Mouse (Mus musculus) forebrain, embryonic 12.5 days (tissue): ENCODE data around the gene Elovl7. TPM values are rescaled to one million over a fixed set of nuclear protein-coding genes. Genes with fewer than 3 reads are reported as not detected.

Source experiments
- ATAC-seq: fragments of 200-750 bp; cut with Nextera tagmentation; 2 replicates; pipeline ENCODE4 v1.8.0; 2017; ENCODE audit warnings: moderate TSS enrichment; ENCODE audit not compliant: low FRiP score
- H3K27ac ChIP-seq: fragments of 300-500 bp; sonication (generic); 2 replicates; pipeline ENCODE4 v1.5.1; 2016; ENCODE audit warnings: mild to moderate bottlenecking
- H3K27me3 ChIP-seq: fragments of 300-500 bp; sonication (generic); 2 replicates; pipeline ENCODE4 v1.6.1; 2016; ENCODE audit warnings: mild to moderate bottlenecking
- H3K36me3 ChIP-seq: fragments of 300-500 bp; sonication (generic); replicated peaks from 2 replicates; pipeline ENCODE4 v1.6.1; 2016; ENCODE audit warnings: mild to moderate bottlenecking
- H3K4me1 ChIP-seq: fragments of 300-500 bp; sonication (generic); 2 replicates; pipeline ENCODE4 v1.6.1; 2016
- H3K4me2 ChIP-seq: fragments of 300-500 bp; sonication (generic); 2 replicates; pipeline ENCODE4 v1.6.1; 2016; ENCODE audit warnings: mild to moderate bottlenecking, moderate library complexity
- H3K4me3 ChIP-seq: fragments of 300-500 bp; sonication (generic); replicated peaks from 2 replicates; pipeline ENCODE4 v1.5.1; 2016; ENCODE audit warnings: mild to moderate bottlenecking
- H3K9ac ChIP-seq: fragments of 300-500 bp; sonication (generic); 2 replicates; pipeline ENCODE4 v1.6.1; 2016; ENCODE audit warnings: mild to moderate bottlenecking
- H3K9me3 ChIP-seq: fragments of 300-500 bp; sonication (generic); 2 replicates; pipeline ENCODE4 v1.6.1; 2016
- WGBS: fragments of 180-500 bp; shearing (Covaris S2); methylation state at CpG from one replicate; pipeline ENCODE4 v1.1.7; 2016; 5-methylcytosine and 5-hydroxymethylcytosine counted together
- polyA plus RNA-seq: library from polyadenylated mRNA; unstranded; fragments of >200 nt; fragmentation: Nextera tagmentation; extraction: Ambion mirVana; gene quantifications from 2 replicates; pipeline ENCODE4 v1.2.1, GENCODE M21; 2016

Gene Elovl7
- polyA plus RNA-seq, 1 experiment from 2014 or later = 0.57 TPM

DNA sequence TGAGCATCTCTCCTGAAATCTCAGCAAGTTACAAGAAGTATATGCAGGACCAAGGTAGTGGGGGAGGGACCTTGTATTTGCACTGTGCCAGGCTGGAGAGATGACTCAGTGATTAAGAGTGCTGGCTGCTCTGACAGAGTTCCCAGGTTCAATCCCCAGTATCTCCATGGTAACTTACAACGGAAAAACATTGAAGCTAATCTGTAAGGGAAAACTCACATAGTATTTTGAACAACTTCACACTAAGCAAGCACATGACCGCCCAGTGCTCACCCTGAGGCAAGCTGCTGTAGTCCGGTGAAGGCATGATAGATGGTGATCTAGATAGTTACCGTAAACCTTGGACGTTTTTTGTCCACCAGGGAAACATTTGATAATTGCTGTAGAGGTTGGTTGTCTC is 39.8 kb downstream of the Elovl7 start:
- Histone ChIP-seq H3K27ac (no peak overlapping the region), H3K9me3 (no peaks in the 10 kb centered on the region), H3K4me3 (no peak overlapping the region), H3K4me2 (no peak overlapping the region), H3K36me3 (no peaks in the 10 kb centered on the region), H3K27me3 (no peaks in the 10 kb centered on the region), H3K9ac (no peak overlapping the region), H3K4me1 (no peaks in the 10 kb centered on the region)
- no peak for ATAC-seq
- 91% methylated on average over 5 of the region's 5 CpGs for WGBS

DNA sequence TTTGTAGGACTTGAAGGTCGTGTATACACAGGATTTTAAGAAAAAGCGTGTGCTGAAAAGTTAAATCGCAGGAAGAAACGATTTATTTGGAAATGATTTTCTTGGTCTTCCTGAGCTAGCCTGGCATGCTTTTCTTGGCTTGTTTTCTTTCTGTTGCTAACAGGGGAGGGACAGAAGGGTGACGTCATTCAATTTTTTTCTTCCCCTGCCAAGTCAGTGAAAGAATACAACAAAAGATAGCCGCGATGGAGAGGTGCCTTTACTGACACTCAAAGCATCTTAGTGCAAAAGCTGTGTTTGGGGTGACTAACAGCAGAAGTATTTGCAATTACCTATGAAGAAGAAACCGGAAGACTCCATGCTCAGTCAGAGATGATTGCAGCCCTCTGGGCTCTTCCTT is 48.8 kb downstream of the Elovl7 start:
- Histone ChIP-seq H3K4me2 (no peak overlapping the region), H3K36me3 (no peaks in the 10 kb centered on the region), H3K27me3 (no peaks in the 10 kb centered on the region), H3K9ac (no peak overlapping the region), H3K27ac (no peak overlapping the region), H3K4me3 (no peak overlapping the region), H3K9me3 (no peaks in the 10 kb centered on the region), H3K4me1 (no peaks in the 10 kb centered on the region; the same call in 1 of the 2 replicates)
- no peak for ATAC-seq
- WGBS = 47% methylated on average over 8 of the region's 8 CpGs

DNA sequence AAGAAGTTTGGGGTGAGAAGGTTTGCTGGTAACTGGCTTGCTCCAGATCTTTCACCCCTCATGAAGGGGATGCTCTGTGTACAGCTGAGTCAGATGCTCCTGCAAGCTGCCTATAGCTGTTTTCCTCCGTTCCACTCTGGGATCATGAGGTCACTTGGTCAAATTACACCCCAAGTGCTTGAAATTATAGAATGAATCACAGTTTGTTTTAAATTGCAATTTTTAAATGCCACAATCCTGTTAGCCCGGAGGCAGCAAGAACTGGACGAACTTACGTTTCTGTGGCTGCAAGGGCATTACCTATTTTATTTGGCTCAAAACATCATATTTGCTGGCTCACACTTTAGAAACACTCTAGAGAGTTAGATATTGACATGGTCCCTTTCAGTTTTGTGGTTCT is 51.2 kb downstream of the Elovl7 start:
- Histone ChIP-seq H3K27me3 (no peaks in the 10 kb centered on the region), H3K4me2 (no peak overlapping the region), H3K36me3 (no peaks in the 10 kb centered on the region), H3K9me3 (no peaks in the 10 kb centered on the region), H3K27ac (no peak overlapping the region), H3K9ac (no peak overlapping the region), H3K4me1 (no peaks in the 10 kb centered on the region; the same call in 1 of the 2 replicates), H3K4me3 (no peak overlapping the region)
- no peak for ATAC-seq
- WGBS = 91% methylated on average over 4 of the region's 4 CpGs

DNA sequence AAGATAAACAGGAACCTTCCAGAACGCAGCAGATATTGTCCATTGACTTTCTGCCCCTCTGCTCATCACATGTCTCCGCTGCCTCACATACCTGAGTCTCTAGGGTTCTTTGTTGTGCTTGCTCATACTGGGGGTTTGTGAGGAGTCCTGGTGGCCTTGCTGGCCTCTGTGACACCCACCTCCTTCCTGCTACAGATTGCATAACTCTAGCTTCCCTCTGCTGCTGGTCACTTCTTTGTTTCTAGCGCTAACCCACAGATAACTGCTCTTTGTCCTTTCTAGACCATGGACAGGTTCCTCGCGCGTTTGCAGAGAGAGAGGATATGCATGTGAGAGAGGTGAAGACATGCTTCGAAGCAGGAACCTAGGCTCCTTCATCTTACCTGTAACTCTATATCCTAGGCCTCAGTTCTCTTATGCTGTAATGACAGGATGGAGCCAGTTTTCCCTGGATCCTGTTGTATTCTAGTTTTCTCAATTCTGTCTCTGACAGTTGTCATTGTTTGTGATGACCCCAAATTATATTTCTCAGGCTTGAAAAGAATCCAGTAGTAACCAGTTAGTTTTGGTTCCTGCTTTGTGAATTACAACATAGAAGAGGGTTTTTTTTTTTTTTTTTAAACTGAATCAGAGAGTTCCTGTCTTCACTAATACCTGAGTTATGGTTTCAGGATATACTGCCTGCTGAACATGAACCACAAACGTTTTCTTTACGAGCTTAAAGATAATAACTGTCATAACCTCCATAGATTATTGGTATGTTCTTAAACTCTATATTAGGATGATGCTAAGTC is 53.8 kb downstream of the Elovl7 start:
- no peaks in the 10 kb centered on the region for H3K27me3 ChIP-seq
- no peak overlapping the region for H3K9ac ChIP-seq
- H3K4me1 ChIP-seq = no peaks in the 10 kb centered on the region; the same call in 1 of the 2 replicates
- H3K4me3 ChIP-seq = no peak overlapping the region
- no peak for ATAC-seq
- no peak overlapping the region for H3K27ac ChIP-seq
- no peak overlapping the region for H3K4me2 ChIP-seq
- WGBS = 88% methylated on average over 9 of the region's 9 CpGs
- H3K9me3 ChIP-seq = no peaks in the 10 kb centered on the region
- H3K36me3 ChIP-seq = no peaks in the 10 kb centered on the region

DNA sequence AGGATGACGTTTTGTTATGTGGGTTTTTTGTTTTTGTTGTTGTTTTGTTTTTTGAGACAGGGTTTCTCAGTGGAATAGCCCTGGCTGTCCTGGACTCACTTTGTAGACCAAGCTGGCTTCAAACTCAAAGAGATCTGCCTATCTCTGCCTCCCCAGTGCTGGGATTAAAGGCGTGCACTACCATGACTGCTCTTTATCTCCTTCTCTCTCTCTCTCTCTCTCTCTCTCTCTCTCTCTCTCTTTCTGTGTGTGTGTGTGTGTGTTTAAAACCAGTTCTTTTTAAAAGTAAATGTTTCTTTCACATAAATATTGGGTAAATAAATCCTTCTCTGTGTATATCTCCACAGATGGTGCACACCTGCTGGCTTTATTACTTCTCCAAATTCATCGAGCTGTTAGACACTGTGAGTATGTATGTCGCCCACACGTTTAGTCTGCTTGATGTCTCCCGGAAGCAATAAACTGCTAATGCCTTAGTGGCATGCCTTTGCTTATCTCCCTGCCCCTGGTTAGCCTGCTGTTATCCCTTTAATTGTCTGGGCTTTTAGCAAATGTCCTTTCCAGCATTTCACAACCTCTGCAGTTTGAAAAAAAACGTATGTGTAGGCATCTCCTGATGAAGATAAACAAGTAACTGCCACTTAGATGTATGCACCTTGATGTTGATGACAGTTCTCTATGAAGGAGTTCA is 57.4 kb downstream of the Elovl7 start:
- no peak overlapping the region for H3K27ac ChIP-seq
- no peaks in the 10 kb centered on the region for H3K27me3 ChIP-seq
- H3K4me3 ChIP-seq = no peak overlapping the region
- no peak overlapping the region for H3K9ac ChIP-seq
- H3K4me1 ChIP-seq = no peaks in the 10 kb centered on the region
- H3K9me3 ChIP-seq = no peaks in the 10 kb centered on the region
- no peaks in the 10 kb centered on the region for H3K36me3 ChIP-seq
- no peak for ATAC-seq
- no peak overlapping the region for H3K4me2 ChIP-seq
- WGBS = 83% methylated on average over 7 of the region's 7 CpGs

DNA sequence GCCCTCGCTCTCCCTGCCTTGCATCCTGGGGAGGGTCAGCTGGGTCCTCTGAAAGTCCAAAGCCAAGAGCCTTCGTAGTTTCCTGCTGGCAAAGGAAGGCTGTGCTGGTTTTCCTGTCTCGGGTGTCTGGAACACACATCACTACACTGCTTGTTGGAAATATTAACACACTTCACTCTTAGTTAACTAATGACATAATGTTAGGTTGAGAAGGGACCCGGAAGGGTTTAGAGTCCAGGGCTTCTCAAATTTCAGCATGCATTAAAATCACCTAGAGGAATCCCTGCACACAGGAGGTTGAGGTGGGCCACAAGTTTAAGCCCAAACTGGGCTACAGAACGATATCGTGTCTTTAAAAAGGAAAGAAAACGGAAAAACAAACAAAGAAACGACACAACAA is 58.1 kb downstream of the Elovl7 start:
- Histone ChIP-seq H3K9me3 (no peaks in the 10 kb centered on the region), H3K4me3 (no peak overlapping the region)
- 88% methylated on average over 8 of the region's 8 CpGs for WGBS

DNA sequence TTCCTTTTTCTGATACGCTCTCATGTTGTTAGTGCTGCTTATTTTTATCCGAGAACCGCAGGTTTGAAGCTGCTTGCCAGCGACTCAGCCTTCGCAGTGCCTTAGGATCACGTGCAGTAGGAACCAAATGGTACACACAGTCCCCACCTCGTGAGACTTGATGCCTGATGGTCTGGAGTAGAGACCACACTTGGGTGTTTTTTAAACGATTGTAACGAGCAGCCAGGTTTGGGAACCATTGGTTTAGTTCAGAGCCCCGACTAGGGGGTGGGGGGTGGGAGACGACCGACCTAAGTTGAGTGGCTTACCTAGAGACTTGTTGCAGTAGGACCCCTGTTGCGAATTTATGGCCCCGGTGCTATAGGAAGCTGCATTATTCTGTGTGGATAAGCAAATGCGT is 58.8 kb downstream of the Elovl7 start:
- Histone ChIP-seq H3K4me3 (no peak overlapping the region), H3K9me3 (no peaks in the 10 kb centered on the region), H3K27ac (no peak overlapping the region), H3K27me3 (no peaks in the 10 kb centered on the region), H3K9ac (no peak overlapping the region), H3K4me2 (no peak overlapping the region), H3K36me3 (no peaks in the 10 kb centered on the region), H3K4me1 (no peaks in the 10 kb centered on the region)
- WGBS = 68% methylated on average over 15 of the region's 15 CpGs
- ATAC-seq = no peak

More for the DNA sequence above, 58.1 kb downstream of the Elovl7 start:
- Histone ChIP-seq H3K27me3 (no peaks in the 10 kb centered on the region), H3K27ac (no peak overlapping the region), H3K4me2 (no peak overlapping the region), H3K36me3 (no peaks in the 10 kb centered on the region), H3K4me1 (no peaks in the 10 kb centered on the region), H3K9ac (no peak overlapping the region)
- ATAC-seq = no peak

DNA sequence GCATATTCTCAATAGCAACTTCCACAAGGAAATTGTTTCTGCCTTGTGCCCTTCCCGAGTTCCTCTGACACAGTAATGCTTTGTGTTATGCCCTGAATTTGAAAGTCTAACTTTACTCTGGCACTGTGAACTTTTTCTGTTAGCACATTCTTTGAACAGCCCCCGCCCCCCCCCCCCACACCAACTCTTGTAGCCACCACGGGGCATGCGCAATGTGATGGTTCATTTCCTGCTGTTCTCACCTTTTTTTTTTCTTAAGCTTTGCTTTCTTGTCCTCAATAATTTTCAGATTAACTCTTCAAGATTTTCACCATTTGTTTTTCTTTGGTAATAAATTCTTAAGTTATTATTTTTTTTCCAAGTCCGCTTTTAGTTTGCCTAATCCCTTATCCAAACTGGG is 59.3 kb downstream of the Elovl7 start:
- Histone ChIP-seq H3K9me3 (no peaks in the 10 kb centered on the region), H3K4me2 (no peak overlapping the region), H3K4me1 (no peaks in the 10 kb centered on the region), H3K4me3 (no peak overlapping the region), H3K27me3 (no peaks in the 10 kb centered on the region), H3K9ac (no peak overlapping the region), H3K27ac (no peak overlapping the region), H3K36me3 (no peaks in the 10 kb centered on the region)
- 56% methylated on average over 5 of the region's 5 CpGs for WGBS
- ATAC-seq = no peak

DNA sequence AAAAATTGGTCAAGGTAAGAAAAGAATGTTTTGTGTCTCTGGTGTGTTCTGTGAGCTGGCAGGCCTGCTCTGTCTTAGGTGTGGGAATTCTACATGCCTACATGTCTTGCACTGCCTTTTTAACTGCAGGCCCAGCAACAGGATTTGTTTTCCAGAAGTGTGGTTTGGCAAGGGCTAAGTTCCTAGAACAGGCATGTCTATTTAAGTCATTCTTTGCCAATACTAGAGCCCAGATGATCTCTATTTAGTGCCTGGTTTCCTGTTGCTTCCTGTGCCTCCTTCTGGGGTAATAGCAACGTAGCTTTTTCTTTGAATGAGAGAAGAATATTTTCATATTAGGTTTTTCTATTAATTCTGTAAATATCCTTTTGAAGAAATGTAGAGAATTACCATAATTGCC is 62.4 kb downstream of the Elovl7 start:
- no peaks in the 10 kb centered on the region for H3K27me3 ChIP-seq
- no peak overlapping the region for H3K27ac ChIP-seq
- H3K9me3 ChIP-seq = no peaks in the 10 kb centered on the region
- H3K4me3 ChIP-seq = no peak overlapping the region
- no peaks in the 10 kb centered on the region for H3K4me1 ChIP-seq
- no peaks in the 10 kb centered on the region for H3K36me3 ChIP-seq
- no peak overlapping the region for H3K4me2 ChIP-seq
- no peak for ATAC-seq
- H3K9ac ChIP-seq = no peak overlapping the region
- WGBS = 65% methylated on average over 1 of the region's 1 CpGs

DNA sequence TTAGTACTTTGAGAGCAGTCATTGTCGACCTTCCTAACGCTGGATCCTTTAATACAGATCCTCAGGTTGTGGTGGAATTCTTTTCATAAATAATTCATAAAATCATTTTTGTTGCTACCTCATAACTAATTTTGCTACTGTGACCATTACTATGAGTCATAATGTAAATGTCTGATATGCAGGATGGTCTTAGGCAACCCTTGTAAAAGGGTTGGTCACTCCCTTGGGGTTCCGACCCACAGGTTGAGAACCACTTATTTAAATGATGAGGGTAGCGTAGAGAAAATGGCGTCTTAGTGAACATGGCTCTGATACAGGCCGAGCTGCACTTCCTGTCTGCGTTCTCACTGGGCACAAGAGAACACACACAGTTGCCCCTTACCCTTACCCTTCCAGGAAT is 63.1 kb downstream of the Elovl7 start:
- H3K9me3 ChIP-seq = no peaks in the 10 kb centered on the region
- WGBS = 81% methylated on average over 7 of the region's 7 CpGs
- no peak overlapping the region for H3K4me3 ChIP-seq
- no peak overlapping the region for H3K9ac ChIP-seq
- ATAC-seq = no peak
- no peaks in the 10 kb centered on the region for H3K4me1 ChIP-seq
- no peak overlapping the region for H3K4me2 ChIP-seq
- H3K27ac ChIP-seq = no peak overlapping the region
- no peaks in the 10 kb centered on the region for H3K27me3 ChIP-seq
- no peaks in the 10 kb centered on the region for H3K36me3 ChIP-seq

DNA sequence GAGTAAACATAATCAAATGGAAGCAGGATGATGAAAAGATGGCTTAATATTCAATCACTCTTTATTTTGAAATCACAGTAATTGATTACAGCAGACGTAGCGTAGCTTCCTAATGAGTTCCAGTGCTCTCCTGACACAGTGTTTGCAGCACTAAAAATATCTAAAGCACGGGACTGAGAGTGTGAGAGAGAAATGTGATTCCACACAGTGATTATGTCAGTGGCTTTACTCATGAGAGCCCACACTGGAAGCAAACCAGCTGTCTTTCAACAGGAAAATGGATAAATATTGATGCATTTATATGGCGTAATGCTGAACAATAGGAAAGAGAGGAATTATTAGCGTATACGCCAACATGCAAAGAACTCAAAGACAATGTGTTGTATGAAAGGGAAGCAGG is 64.4 kb downstream of the Elovl7 start:
- Histone ChIP-seq H3K9me3 (no peaks in the 10 kb centered on the region), H3K27ac (no peak overlapping the region), H3K9ac (no peak overlapping the region), H3K36me3 (no peaks in the 10 kb centered on the region), H3K27me3 (no peaks in the 10 kb centered on the region), H3K4me2 (no peak overlapping the region), H3K4me1 (no peaks in the 10 kb centered on the region), H3K4me3 (no peak overlapping the region)
- 66% methylated on average over 6 of the region's 6 CpGs for WGBS
- ATAC-seq = no peak

DNA sequence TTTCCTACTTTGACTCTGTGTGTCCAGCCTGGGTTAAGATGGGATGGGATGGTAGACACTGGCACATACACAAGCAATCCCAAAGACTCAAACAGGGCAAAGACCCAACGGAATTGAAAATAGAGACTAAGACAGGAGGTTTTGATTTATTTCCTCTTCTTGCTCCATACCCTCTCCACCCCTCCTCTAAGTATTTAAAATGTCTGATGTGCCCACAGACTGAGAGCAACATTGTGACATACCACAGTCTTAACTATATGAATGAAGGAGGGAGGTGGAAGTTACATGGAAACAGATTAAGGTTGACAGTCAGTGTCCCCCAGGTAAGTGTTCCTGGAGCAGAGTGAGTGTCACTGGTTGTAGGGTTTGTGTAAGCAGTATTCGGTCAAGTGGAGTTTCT is 70.1 kb downstream of the Elovl7 start:
- ATAC-seq = no peak
- H3K36me3 ChIP-seq = no peaks in the 10 kb centered on the region
- WGBS = 87% methylated on average over 2 of the region's 2 CpGs

DNA sequence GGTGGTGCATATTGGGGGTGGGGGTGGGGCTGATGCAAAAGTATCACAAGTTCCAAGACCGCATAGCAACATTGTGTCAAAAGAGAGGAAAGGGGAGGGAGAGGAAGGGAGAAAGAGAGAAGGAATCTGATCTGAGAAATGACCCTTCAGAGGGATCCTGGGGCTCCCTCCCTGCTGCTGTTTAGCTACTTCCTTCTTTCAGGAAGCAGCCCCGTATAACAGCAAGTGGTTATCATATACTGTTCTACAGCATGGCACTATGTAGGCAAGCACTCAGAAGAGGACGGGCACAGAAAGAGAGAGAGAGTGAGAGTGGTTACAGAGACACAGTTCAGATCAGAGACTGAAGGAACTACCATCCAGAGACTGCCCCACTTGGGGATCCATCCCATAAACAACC is 73.7 kb downstream of the Elovl7 start:
- Histone ChIP-seq H3K27me3 (no peaks in the 10 kb centered on the region), H3K9me3 (no peaks in the 10 kb centered on the region), H3K4me2 (no peak overlapping the region), H3K9ac (no peak overlapping the region), H3K4me3 (no peak overlapping the region), H3K27ac (no peak overlapping the region), H3K4me1 (no peaks in the 10 kb centered on the region), H3K36me3 (no peaks in the 10 kb centered on the region)
- no peak for ATAC-seq
- 50% methylated on average over 3 of the region's 3 CpGs for WGBS

More for the DNA sequence above, 70.1 kb downstream of the Elovl7 start:
- Histone ChIP-seq H3K9me3 (no peaks in the 10 kb centered on the region), H3K27me3 (no peaks in the 10 kb centered on the region), H3K4me1 (no peaks in the 10 kb centered on the region), H3K4me3 (no peak overlapping the region), H3K4me2 (no peak overlapping the region), H3K27ac (no peak overlapping the region), H3K9ac (no peak overlapping the region)
